Mouse (Mus musculus) intestine, postnatal 0 days (tissue): ENCODE results near the gene Tsr1. TPM values are rescaled to one million over a fixed set of nuclear protein-coding genes. Genes with fewer than 3 reads are reported as not detected.

Source experiments
- ATAC-seq: fragments of 200-750 bp; cut with Nextera tagmentation; 2 replicates; pipeline ENCODE4 v1.8.0; 2017; ENCODE audit warnings: mild to moderate bottlenecking, moderate TSS enrichment, moderate library complexity
- H3K27ac ChIP-seq: fragments of 300-500 bp; sonication (generic); 2 replicates; pipeline ENCODE4 v1.5.1; 2014; ENCODE audit warnings: mild to moderate bottlenecking, low read depth, low read length, moderate library complexity
- H3K27me3 ChIP-seq: fragments of 300-500 bp; sonication (generic); replicated peaks from 2 replicates; pipeline ENCODE4 v1.6.1; 2014; ENCODE audit warnings: low read length, mixed read lengths; ENCODE audit not compliant: control insufficient read depth, insufficient read depth
- H3K36me3 ChIP-seq: fragments of 300-500 bp; sonication (generic); 2 replicates; pipeline ENCODE4 v1.6.1; 2014; ENCODE audit warnings: mild to moderate bottlenecking, moderate library complexity; ENCODE audit not compliant: control insufficient read depth, insufficient read depth
- H3K4me1 ChIP-seq: fragments of 300-500 bp; sonication (generic); replicated peaks from 2 replicates; pipeline ENCODE4 v1.6.1; 2014; ENCODE audit warnings: antibody characterized with exemption, low read length, mixed read lengths; ENCODE audit not compliant: control insufficient read depth, insufficient read depth
- H3K4me2 ChIP-seq: fragments of 300-500 bp; sonication (generic); replicated peaks from 2 replicates; pipeline ENCODE4 v1.6.1; 2014; ENCODE audit warnings: low read depth, mild to moderate bottlenecking, moderate library complexity
- H3K4me3 ChIP-seq: fragments of 300-500 bp; sonication (generic); 2 replicates; pipeline ENCODE4 v1.5.1; 2014; ENCODE audit warnings: low read depth, low read length
- H3K9ac ChIP-seq: fragments of 300-500 bp; sonication (generic); 2 replicates; pipeline ENCODE4 v1.6.1; 2014; ENCODE audit warnings: mild to moderate bottlenecking, low read depth, low read length
- H3K9me3 ChIP-seq: fragments of 300-500 bp; sonication (generic); 2 replicates; pipeline ENCODE4 v1.6.1; 2016; ENCODE audit warnings: mixed run types; ENCODE audit not compliant: control insufficient read depth
- CTCF ChIP-seq: sonication (generic); IDR thresholded peaks from 2 replicates; pipeline ENCODE4 v1.5.1; 2016; ENCODE audit warnings: low read depth, mild to moderate bottlenecking, control low read depth, antibody characterized with exemption, moderate library complexity
- WGBS: fragments of 180-500 bp; shearing (Covaris S2); extraction: QIAGEN DNeasy Blood & Tissue Kit; methylation state at CpG from one replicate; pipeline ENCODE4 v1.1.7; 2014; 5-methylcytosine and 5-hydroxymethylcytosine counted together
- polyA plus RNA-seq: library from polyadenylated mRNA; unstranded; fragments of >200 nt; fragmentation: Nextera tagmentation; extraction: Ambion mirVana; gene quantifications from 2 replicates; pipeline ENCODE4 v1.2.1, GENCODE M21; 2015

The Tsr1 gene
- polyA plus RNA-seq, 1 experiment from 2014 or later = 16.8 TPM

- ATAC-seq = no peak
- no peaks in the 10 kb centered on the region for H3K36me3 ChIP-seq
- TF ChIP-seq CTCF = no peak
- 72% methylated on average over 4 of the region's 4 CpGs for WGBS
- no peaks in the 10 kb centered on the region for H3K9me3 ChIP-seq
- no peak overlapping the region for H3K4me3 ChIP-seq
- H3K9ac ChIP-seq = no peak overlapping the region
- no peaks in the 10 kb centered on the region for H3K27me3 ChIP-seq
- H3K4me1 ChIP-seq = no peaks in the 10 kb centered on the region
- no peak overlapping the region for H3K4me2 ChIP-seq
- no peak overlapping the region for H3K27ac ChIP-seq
These were observed 3.3 kb upstream of the Tsr1 start for GRCm38 (mm10) chr11:74894619-74895018.

- peak; percentile 63 for TF ChIP-seq CTCF
These were observed 1.6 kb upstream of the Tsr1 start for GRCm38 (mm10) chr11:74895980-74896900.

GRCm38 (mm10) chr11:74896901-74897677 is 782 bp upstream of the Tsr1 start, which contains the start of gene Sgsm2:
Gene Sgsm2, minus strand, starts transcription at chr11:74897060.
- Histone ChIP-seq H3K36me3 (peaks cover 19% of the 10 kb centered on the region), H3K4me3 (peak within 1 kb of the TSS; percentile 94), H3K4me1 (no peaks in the 10 kb centered on the region), H3K27me3 (no peaks in the 10 kb centered on the region), H3K9me3 (no peaks in the 10 kb centered on the region), H3K4me2 (peak within 1 kb of the TSS; percentile 99), H3K27ac (peak within 1 kb of the TSS; percentile 78), H3K9ac (peak within 1 kb of the TSS; percentile 82)
- no peak for TF ChIP-seq CTCF
- under 1% methylated on average over 61 of the region's 74 CpGs for WGBS
- ATAC-seq = peak; percentile 32

More at GRCm38 (mm10) chr11:74895980-74896900, 1.6 kb upstream of the Tsr1 start:
- peak overlapping the region; percentile 94 for H3K4me3 ChIP-seq
- peak; percentile 50 for ATAC-seq
- no peaks in the 10 kb centered on the region for H3K4me1 ChIP-seq
- under 1% methylated on average over 54 of the region's 55 CpGs for WGBS
- H3K36me3 ChIP-seq = peaks cover 14% of the 10 kb centered on the region
- no peaks in the 10 kb centered on the region for H3K9me3 ChIP-seq
- H3K9ac ChIP-seq = peak overlapping the region; percentile 62
- peak overlapping the region; percentile 78 for H3K27ac ChIP-seq
- H3K4me2 ChIP-seq = peak overlapping the region; percentile 99
- no peaks in the 10 kb centered on the region for H3K27me3 ChIP-seq

GRCm38 (mm10) chr11:74898517-74898827 is 601 bp downstream of the Tsr1 start:
- H3K4me2 ChIP-seq = peak overlapping the region; percentile 99
- no peaks in the 10 kb centered on the region for H3K9me3 ChIP-seq
- H3K4me3 ChIP-seq = peak overlapping the region; percentile 94
- no peak for ATAC-seq
- TF ChIP-seq CTCF = no peak
- WGBS = 3% methylated on average over 7 of the region's 7 CpGs
- H3K27me3 ChIP-seq = no peaks in the 10 kb centered on the region
- H3K36me3 ChIP-seq = peaks cover 29% of the 10 kb centered on the region
- peak overlapping the region; percentile 82 for H3K9ac ChIP-seq
- H3K27ac ChIP-seq = peak overlapping the region; percentile 74
- H3K4me1 ChIP-seq = no peaks in the 10 kb centered on the region

GRCm38 (mm10) chr11:74901555-74901954 is 3.7 kb downstream of the Tsr1 start:
- no peak for TF ChIP-seq CTCF
- Histone ChIP-seq H3K9me3 (no peaks in the 10 kb centered on the region), H3K4me2 (peak overlapping the region; percentile 40), H3K4me3 (no peak overlapping the region), H3K27ac (peak overlapping the region; percentile 77), H3K27me3 (no peaks in the 10 kb centered on the region), H3K36me3 (peaks cover 59% of the 10 kb centered on the region), H3K9ac (no peak overlapping the region), H3K4me1 (no peaks in the 10 kb centered on the region)
- peak; percentile 57 for ATAC-seq
- WGBS = 43% methylated on average over 6 of the region's 6 CpGs

GRCm38 (mm10) chr11:74902416-74902815 is 4.5 kb downstream of the Tsr1 start:
- H3K27ac ChIP-seq = peak overlapping the region; percentile 77
- H3K27me3 ChIP-seq = no peaks in the 10 kb centered on the region
- no peaks in the 10 kb centered on the region for H3K9me3 ChIP-seq
- no peak overlapping the region for H3K9ac ChIP-seq
- no peak for ATAC-seq
- peaks cover 68% of the 10 kb centered on the region for H3K36me3 ChIP-seq
- H3K4me3 ChIP-seq = no peak overlapping the region
- H3K4me1 ChIP-seq = no peaks in the 10 kb centered on the region
- no peak for TF ChIP-seq CTCF
- 68% methylated on average over 5 of the region's 5 CpGs for WGBS
- peak overlapping the region; percentile 40 for H3K4me2 ChIP-seq
